Mouse (Mus musculus) c-Kit-positive CD71-negative TER-119-negative erythroid progenitor cells, embryonic 14.5 days (primary cell): ENCODE data around the gene Klf15.

Experiments used
- DNase-seq: peaks from one replicate; pipeline ENCODE4 v3.0.0-alpha.2; 2013; ENCODE audit warnings: low read depth

The Klf15 gene

DNA sequence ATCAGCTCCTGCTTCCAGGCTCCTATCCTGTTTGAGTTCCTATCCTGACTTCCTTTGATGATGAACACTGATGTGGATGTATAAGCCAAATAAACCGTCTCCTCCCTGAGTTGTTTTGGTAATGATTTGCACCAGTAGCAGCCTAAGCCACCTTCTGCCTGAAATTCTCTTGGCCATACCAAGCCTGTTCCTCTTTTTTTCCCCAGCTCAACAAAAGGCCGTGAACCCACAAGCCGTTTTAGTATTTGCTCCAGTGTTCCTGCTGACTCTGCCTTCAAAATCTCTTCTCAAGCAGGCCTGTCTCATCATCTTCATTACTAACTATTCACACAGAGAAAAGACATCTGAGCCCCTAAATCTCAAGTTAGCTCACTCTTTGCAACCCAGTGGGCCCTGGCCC, 31.8 kb downstream of the Klf15 start:
- DNase-seq = no peak

DNA sequence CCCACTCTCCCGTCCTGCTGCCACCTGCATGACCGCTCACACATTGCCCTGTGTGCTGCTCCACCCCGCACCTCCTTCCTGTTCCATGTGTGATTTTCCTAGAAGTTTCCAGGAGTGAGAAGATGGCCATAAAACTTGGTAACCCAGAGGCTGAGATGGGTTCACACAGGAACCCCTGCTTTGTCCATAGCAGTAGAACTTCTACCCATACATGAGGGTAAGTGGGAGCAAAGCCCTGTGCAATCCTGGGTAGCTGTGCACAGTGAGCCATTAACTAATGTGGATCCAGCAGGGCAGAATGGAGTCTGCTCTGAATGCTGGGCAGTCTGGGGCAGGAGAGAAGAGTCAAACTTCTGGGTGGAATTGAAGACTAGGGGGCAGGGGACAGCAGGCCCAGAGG, 32.2 kb downstream of the Klf15 start:
- no peak for DNase-seq

DNA sequence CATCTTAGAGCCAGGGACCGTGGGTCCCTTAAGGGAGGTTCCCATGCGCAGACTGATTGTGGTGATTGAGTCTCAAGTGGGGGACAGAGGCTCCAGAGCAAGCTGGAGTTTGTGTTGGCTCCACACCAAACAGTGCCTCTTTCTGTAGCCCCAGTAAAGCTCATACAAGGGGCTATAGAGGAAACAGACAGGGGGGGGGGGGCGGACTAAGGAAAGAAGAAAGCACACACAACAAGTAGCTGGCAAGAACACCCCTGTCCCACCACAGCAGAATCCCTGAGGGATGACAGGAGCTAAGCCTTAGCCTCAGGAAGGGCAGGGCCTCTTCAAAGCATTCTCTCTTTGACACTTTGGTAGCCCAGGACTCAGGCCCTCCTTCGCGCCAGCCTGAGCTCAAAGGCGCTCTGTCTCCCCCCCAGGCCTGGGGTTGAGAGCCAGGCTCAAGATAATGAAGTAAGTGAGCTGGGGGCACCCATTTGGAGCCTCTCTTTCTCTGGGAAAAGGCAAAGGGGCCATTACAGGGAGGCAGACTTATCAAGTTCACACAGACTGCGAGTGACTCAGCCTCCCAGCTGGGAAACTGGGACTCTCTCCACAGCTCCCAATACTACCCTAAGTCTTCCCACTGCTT, 33.0 kb downstream of the Klf15 start:
- no peak for DNase-seq

DNA sequence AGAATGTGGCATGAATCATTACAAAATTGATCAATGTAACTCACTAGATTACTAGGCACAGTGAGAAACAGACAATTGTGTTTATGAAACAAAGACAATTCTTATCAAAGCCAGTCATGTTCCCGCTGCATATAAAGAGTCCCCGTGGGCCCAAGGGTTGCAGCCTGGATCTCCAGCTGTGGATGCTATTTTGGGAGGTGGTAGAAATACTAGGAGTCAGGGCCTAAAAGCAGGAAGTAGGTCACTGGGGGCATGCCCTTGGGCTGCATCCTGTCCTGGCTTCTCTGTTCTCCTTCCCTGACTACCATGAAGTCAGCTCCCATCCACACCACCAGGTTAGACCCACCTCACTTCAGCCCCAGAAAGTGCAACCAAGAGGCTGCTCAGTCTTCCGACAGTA, 33.8 kb downstream of the Klf15 start:
- no peak for DNase-seq

DNA sequence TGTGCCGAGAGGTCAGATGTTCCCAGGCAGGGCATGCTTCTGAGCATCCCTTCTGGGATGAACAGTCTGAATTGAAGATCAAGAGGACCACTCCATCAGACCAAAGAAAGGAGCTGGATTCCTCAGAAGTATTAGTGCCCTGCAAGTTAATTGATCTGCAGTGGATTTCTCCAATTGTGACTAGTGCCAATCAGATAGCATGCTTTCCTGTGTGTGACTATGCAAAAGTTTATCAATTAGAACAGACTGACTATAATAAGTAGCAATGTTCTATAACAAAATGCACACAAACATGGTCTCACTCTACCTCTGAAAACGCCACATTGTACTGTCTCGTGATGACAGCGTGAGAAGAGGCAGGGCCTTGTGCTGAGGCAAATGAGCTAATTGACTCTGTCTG, 37.1 kb downstream of the Klf15 start:
- DNase-seq = no peak

DNA sequence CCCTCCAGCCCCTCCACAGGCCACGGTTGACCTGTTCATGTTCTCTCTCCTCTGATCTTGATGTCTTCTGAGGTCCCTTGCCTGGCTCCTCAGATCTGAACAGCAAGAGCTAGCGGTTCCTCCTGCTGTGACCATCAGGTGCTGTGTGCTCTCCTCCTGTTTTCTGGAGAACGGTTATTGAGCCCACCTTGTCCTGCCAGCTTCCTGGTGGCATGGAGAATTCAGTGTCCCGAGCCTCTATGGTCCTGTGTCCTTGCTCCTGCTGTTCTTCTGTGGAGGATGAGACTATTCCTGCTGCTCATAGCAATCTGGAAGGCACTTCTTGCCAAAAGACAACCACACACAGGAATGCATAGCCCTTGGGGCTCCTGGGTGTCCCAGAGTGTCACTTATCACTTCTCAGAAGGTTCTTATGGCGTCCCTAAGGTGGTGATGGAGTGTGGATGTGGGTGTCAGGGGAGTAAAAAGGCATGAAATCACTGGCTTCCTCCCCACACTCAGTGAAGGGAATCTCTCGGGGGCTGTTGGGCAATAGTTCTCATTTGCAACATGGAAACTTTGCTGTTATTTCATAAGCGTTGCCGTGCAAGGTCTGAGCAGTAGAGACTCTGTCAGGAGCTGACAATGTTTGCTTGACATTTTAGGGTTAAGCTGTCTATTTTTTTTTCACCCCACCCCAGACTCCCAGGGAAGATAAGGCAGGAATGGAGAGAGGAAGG, 39.0 kb downstream of the Klf15 start:
- DNase-seq = no peak

DNA sequence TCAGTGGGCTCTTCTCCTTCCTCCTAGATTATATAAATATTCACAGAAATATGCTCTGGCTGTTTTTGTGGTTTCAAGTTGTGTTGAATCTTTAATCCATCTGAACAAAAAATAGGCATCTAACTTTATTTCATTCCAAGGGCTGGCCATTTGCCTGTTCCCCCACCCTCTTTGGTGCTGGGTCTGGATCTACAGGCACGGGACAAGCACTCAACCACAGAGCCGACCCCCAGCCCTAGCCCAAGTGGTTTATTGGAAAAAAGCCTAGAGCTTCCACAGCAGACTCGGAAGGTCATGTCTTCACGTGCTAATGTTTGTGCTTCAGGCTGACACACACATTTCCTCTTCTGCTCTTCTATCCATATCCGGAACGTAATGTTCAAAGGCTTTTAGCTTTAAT, 43.5 kb downstream of the Klf15 start:
- no peak for DNase-seq

DNA sequence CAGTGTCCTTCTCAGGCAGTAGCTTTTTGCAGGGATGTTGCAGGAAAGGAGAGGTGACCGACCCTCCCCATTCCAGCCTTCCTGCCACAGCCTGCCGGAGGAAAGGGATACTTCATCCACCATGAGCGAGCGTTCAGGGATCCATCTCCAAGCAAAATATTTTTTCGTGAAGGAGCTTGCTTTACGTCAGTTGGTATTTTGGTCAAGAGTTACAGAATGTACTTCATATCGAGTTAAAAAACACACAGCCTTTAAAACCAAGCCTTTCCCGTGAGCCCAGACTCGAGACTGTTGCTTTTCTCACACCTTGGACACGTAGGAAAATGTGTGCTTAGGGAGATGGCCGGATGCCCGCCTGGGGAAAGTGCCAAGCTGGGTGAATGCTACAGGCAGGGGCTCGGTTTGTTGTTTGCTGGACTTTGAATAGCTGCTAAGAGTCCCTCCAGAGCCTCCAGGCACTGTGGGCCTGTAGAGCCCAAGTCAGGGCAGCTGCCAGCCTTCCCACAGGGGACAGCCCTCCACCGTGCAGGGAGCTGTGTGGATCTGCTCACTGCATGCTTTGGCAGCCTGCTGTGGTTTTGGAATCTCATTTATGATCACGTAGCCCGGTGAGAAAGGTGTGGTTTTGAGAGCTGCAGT, 44.4 kb downstream of the Klf15 start:
- DNase-seq = no peak

DNA sequence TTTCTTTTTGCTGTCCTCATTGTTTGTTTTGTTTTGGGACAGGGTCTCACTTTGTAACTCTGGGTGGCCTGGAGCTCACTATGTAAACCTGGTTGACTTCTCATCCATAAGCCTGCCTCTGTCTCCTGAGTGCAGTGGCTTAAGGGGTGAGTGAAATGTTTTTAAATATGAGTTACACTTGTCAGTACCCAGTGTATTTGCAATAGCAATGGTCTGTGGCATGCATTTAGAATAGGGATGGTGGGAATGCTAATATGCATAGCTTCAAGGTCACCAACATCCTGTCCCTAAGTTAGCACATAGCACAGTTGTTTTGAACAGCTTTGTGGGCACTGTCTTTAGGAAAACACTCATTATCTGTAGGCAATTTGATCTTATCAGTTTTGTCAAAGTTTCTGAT, 45.1 kb downstream of the Klf15 start:
- no peak for DNase-seq

DNA sequence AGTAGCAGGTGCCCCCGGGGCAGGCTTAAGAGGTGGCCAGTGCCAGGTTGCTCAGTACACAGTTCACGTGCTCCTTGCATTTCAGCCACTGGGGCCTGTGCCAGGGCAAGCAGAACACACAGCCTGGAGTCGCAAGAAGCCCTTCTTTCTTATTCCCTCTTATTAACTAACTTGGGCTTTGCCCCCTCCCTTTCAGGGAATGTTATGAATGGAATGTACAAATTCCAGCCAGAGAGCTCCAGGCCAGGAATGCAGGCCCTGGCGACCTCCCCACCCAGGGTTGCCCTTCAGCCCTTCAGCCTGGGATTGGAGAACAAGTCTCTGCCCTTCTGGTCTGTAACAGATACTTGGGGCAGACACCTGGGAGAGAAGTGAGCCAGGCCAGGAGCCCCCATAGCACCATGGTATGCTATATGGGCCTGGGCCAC, 45.8 kb downstream of the Klf15 start:
- DNase-seq = no peak

DNA sequence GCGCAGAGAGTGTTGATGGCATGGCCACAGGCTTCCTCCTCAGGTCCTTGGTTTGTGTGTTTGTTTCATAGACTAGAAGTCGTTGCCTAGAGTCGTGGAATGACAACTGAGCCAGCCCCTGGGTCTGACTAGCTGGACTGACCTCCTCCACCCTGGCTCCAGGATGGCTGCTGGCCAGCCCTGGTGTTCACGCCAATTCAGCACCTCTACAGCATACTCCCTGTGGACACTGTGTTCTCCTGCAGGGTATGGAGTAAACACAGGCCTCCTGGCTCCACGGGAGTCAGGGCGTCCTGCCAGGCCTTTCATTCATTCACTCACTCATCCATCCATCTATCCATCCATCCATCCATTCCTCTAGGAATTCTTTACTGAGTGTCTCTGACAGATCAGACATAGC, 46.7 kb downstream of the Klf15 start:
- no peak for DNase-seq

DNA sequence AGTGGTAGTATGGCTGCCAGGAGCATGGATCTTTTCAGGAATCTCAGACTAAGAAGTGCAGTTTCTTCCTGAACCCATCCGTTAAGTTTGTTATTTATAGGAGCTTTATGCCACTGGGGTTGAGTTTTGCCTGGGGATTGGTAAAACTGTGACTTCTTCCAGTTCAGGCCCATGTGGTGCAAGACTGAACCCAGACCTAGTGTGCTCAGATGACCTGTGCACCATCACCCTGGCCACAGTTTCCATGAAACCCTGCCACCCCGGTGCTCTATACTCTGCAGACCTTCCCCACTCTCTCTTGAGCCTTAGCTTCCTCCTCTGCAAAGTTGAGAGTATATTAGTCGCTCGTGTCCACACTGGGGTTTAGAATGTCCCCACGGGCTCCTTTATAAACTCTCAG, 50.0 kb downstream of the Klf15 start:
- no peak for DNase-seq

DNA sequence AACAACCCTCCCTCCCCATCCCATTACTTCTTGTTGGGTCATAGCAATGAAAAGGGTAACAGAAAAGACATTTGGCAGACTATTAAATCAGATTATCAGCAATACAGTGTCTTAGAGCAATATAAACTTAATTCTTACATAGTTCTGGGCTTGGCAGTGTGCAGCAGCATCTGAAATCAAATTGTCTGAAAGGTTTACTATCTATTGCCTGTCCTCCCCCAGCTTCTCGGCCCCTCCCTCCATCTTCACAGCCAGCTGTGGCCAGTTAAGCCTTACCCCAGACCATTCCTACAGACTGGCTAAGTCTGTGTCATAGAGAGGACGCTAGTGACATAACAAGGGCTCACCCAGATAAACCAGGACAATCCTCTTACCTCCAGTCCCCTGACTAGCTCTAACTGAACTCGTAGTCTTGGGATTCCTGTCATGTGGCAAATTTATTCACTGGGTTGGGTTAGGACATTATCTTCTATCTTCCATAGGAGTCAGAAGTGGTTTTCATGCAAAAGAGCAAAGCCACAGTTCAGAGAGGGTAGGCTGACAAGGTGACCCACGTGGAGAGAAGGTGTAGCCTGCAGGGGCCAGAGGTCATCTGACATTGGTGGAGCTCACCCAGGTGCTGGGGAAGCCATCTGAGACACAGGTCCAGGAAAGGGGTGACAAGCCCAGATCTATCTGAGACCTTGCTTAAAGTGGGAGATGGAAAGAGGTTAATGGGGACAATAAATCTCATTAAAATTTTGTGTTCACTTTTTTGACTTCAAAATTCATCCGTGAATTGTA, 50.9 kb downstream of the Klf15 start:
- DNase-seq = no peak

DNA sequence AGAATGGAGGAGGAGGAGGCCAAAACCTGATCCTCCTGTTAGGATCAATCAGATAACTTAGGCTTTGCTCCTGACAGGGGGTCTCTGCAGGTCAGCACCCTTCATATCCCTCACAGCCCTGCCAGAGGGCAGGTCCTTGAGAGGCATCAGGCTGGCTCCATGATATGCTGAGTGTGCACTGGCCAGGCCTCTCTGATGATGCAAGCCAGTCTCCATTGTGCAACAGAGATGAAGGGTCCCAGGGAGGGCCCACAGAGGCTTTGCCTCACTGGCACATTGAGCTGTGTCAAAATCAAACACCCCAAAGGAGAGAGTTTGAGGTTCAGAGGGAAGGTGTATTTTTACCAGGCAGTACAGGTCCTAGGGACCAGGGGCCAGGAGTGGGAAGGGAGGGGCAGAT, 52.0 kb downstream of the Klf15 start:
- DNase-seq = no peak

DNA sequence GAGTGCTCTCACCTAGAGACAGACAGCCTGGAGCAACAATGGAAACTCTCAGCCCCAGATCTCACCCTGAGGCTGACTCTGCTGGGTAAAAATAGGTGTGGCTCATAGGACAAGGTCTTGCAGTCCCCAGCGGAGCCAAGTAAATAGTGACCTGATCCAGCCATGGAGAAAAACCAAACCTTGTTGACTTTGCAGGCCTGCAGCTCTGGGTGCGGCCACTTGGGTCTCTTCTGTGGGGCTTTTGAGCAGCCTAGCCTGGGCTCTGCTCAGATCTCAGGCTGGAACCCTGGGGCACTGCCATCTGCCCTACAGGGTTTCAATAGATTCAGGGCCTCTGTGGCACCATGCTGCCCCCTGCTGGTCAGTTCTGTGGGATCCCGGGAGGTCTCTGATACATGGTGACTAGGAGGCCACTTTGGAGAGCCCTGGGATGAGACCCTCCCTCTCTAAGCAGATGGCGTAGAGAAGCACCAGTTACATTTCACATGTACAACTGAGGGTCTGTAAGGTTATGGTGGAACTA, 52.6 kb downstream of the Klf15 start:
- peak; percentile 57 for DNase-seq

DNA sequence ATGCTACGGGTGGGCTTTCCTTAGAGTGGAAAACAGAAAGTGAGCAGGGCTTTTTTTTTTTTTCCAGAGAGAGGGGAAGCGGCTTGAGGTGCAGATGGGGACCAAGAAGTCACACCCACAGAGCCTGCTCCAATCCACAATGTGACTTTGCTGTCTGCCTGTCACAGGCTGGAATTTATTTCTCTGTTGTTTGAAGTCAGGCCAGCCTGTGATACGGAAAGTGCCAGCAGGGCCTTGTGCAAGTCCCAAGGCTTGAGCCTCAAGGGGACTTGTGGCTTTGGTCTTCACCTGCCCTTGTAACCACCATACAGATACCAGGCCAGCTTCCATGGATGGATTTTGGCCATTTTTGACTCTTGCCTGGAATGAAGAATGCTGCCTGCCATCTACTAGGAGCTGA, 56.5 kb downstream of the Klf15 start:
- DNase-seq = no peak

DNA sequence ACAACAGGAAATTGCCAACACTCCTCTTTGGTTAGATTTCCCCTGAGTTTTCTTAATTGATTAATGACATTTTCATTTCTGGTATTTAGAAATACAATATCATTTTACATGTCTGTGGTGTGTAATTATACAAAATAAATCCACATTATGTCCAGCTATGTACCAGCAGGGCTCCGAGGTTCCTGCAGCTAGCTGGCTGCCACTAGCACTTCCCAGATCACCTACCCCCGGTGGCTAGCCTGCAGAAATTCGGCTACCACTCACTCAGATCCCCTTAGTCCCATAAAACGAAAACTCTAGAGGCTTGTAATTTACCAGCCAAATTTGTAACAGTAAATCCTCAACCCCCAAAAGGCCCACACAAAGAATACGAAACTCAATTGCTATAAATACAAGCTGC, 57.0 kb downstream of the Klf15 start:
- no peak for DNase-seq
